Mouse (Mus musculus) CH12F3 (cell line): ENCODE measurements at regions not wholly inside any gene's neighbourhood (a gene's known extent, or its start where the extent isn't known, plus 50 kb on each side); places are given as distances from the start of the nearest gene placed in this dataset.

Experiments
- in situ Hi-C: fragments of 300-500 bp; cut with MboI; formaldehyde crosslinking; loops from 2 replicates; pipeline ENCODE4 v1.14.3; 2020; ENCODE audit warnings: low sequenced_read_pairs

GRCm38 (mm10) chr16:30652692-30653091, 53.2 kb downstream of the Fam43a start:
- in situ Hi-C loops: no loop called here

DNA sequence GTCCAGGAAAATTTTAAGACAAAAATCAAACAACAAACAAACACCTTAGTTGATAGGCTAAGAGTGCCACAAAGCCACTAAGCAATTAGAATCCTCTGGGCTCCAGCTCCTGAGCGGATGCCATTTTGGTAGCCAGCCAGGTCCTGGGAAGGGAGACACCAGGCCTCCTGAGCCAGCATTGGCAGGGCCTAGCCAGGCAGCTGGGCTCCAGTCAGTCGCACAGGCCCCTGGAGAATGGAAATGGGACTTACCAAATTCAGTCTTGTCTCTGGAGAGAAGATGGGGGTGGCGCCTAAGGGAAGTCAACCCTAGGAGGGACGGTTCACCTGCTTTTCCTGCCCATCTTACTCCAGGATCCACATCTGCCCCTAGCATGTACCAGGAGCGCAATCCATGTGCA, 54.3 kb downstream of the Fam43a start:
- in situ Hi-C loops: no loop called here

DNA sequence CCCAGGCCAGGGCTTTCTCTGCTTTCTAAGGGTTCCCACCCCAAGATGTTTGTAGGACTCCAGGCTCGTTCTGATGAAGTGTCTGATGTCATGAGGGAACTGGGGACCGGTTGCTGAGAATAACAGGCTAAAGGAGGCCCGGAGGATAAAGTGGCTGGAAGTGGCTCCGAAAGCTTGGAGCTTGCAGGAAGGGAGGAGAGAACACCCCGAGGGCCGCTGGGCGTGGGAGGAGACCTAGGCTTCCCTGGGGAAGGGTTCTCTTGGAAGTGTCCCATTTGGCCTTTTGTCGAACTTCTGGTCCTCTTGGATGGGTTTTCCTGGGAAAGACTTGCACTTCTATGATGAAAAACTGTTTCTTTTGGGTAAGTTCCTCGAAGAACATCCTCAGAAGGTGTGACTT, 54.7 kb downstream of the Fam43a start:
- in situ Hi-C loops: no loop called here

- in situ Hi-C loops: no loop called here
These were observed 56.3 kb downstream of the Fam43a start for GRCm38 (mm10) chr16:30655798-30656221.

- in situ Hi-C loops: no loop called here
These were observed 57.4 kb downstream of the Fam43a start for GRCm38 (mm10) chr16:30656881-30657280.

DNA sequence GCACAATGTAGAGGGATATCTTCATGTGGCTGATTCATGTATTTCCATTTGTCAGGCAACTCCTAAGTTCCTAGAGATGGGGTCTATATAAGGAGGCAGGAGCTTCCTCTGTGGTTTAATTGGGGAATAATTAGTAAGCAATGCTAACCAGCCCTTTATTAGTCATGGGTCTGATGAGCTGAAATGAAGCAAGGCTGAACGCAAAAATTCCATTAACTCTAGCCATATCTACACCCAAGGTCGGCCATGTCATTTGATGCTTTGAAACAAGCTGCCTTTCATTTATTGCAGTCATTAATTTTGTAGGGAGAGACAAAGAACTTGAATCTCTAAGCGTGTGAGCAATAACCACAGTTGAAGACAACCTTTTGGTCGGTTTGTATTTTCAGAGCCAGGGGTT, 59.4 kb downstream of the Fam43a start:
- in situ Hi-C loops: no loop called here

DNA sequence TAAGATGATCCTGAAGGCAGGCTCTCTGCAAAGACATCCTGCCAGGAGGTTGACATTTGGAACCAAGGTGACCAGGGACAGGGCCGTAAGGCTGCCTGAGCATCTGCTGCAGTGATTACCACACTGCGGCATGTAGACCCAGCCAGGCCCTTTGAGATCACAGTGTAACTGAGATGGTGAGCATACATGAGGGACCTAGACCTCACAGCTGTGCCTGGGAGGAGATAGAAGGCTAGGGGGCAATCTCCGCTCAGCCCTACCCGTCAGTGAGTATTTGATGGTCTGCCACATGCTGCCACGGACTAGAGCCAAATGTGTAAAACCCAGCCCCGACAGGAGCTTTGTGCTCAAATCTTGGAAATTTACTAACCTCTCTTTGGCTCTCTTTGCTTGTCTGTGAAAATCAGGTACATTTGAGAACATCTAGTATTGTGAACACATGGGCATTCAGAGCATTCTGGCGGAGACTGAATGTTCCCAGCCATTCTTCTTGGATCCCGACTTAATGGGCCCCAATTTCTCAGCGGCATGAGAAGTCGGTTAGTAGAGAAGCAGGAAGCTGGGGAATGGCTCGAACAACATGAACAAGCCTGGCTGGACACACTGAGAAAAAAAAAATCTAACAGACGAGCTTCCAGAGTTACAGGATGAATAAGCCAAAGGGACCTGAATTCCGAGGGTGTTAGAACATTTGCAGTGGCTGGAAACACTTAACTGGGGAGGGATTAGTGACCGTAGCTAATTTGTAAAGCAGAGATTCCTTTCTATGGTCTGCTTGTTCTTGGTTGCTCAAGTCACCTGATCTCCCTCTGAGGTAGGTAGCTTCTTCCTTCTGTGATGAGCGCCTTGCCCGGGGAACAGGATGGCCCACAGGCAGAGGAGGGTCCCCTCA, 61.8 kb downstream of the Fam43a start:
- in situ Hi-C loops: no loop called here

DNA sequence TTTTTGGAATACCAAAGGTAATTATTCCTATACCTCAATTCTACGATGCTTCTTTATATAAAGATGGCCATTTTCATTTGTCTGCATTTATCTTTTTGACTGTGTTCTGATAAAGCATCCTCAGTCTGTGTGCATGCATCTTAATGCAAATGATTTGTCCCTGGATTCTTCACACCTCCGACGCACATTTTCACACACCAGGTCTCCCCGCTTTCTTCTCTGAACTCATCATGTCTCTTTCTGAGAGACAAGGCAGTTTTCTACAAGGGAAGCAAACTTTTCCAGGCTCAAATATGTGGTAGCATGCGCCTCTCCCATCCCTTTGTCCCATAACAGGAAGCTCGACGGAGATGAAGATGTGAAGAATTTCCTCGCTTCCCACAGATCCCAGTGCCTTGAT, 63.5 kb downstream of the Fam43a start:
- in situ Hi-C loops: no loop called here

GRCm38 (mm10) chr16:30663971-30664370, 64.4 kb downstream of the Fam43a start:
- in situ Hi-C loops: no loop called here

DNA sequence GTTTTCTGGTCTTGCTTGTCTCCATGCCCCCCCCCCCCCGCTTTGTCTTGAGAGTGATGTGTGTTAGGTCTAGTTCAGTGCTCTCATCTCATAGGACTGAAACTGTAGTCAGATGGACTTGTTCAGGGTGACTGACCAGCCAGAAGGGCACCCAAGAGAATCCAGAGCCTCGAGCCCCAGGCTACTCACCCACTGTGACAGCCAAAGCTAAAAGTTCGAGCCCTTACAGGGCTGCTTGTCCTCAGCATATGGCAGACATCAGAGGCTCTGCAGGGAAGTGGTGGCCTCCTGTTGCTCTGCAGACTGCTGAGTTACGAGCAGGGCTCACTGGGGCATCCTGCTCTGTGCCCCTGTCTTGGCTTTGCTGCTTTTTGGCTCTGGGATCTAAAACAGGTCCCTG, 64.9 kb downstream of the Fam43a start:
- in situ Hi-C loops: no loop called here

- in situ Hi-C loops: no loop called here
These were observed 66.4 kb downstream of the Fam43a start for GRCm38 (mm10) chr16:30665881-30666280.

DNA sequence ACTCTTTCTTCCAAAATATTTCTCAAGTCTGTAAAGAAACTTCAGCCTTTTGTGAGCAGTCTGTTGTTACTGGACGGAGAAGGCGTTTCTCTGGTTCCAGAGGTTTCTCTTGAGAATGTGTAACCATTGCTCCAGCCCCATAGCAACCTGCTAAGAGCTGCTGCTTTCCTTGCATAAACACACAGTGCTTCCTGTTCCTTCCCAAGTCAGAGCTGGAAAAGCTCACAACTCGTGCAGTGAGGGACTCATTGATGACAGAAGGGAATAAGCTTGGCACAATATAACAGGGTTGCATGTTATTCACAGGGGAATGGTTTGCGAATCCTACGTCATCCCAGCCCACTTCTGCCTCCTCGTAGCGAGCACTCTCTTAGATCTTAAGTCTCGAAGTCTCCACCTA, 70.4 kb downstream of the Fam43a start:
- in situ Hi-C loops: loop anchor here (10.0 kb wide), 1 partner anchor 65 kb away; no protein-coding TSS in a partner anchor

GRCm38 (mm10) chr16:30671584-30671983, 72.1 kb downstream of the Fam43a start:
- in situ Hi-C loops: loop anchor here (10.0 kb wide), 1 partner anchor 67 kb away; no protein-coding TSS in a partner anchor

- in situ Hi-C loops: loop anchor here (10.0 kb wide), 1 partner anchor 68 kb away; no protein-coding TSS in a partner anchor
These were observed 73.4 kb downstream of the Fam43a start for GRCm38 (mm10) chr16:30672776-30673550.

DNA sequence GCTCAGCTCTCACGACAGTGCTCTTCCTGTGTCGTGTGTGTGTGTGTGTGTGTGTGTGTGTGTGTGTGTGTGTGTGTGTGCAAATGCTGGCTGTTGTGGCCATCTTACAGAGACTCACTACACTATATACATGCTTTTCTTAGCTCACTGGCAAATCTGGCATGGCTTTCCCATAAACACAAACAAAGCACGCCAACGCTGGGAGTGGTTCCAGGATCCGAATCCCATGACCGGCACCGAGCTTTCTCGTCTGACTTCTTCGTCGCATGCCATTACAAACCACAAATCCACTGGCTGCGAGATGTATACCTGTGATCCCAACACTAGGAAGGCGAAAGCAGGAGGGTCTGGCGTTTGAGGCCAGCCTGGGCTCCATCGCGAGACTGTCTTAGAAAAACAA, 74.1 kb downstream of the Fam43a start:
- in situ Hi-C loops: loop anchor here (10.0 kb wide), 1 partner anchor 69 kb away; no protein-coding TSS in a partner anchor

DNA sequence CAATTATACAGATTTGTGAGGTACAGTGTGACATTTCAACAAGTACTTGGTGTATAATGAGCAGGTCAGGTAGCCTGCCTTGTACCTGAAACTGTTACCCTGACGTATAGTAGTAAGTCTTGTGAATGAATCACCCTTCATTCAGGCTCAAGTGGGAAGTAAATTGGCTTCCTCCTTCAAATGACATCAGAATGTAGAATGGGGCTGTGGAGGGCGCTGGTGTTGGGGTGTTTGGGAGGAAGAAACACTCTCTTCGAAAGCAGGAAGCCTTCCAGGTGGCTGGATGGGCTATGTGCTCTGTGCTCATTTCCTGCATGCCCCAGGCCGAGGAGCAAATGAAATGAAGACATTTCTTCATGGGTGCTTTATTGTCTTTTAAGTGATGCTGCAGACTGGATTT, 76.3 kb downstream of the Fam43a start:
- in situ Hi-C loops: loop anchor here (10.0 kb wide), 1 partner anchor 71 kb away; no protein-coding TSS in a partner anchor

- in situ Hi-C loops: loop anchor here (10.0 kb wide), 1 partner anchor 72 kb away; no protein-coding TSS in a partner anchor
These were observed 77.5 kb downstream of the Fam43a start for GRCm38 (mm10) chr16:30677016-30677415.

GRCm38 (mm10) chr16:30677896-30678707, 78.6 kb downstream of the Fam43a start:
- in situ Hi-C loops: loop anchor here (10.0 kb wide), 1 partner anchor 73 kb away; no protein-coding TSS in a partner anchor

DNA sequence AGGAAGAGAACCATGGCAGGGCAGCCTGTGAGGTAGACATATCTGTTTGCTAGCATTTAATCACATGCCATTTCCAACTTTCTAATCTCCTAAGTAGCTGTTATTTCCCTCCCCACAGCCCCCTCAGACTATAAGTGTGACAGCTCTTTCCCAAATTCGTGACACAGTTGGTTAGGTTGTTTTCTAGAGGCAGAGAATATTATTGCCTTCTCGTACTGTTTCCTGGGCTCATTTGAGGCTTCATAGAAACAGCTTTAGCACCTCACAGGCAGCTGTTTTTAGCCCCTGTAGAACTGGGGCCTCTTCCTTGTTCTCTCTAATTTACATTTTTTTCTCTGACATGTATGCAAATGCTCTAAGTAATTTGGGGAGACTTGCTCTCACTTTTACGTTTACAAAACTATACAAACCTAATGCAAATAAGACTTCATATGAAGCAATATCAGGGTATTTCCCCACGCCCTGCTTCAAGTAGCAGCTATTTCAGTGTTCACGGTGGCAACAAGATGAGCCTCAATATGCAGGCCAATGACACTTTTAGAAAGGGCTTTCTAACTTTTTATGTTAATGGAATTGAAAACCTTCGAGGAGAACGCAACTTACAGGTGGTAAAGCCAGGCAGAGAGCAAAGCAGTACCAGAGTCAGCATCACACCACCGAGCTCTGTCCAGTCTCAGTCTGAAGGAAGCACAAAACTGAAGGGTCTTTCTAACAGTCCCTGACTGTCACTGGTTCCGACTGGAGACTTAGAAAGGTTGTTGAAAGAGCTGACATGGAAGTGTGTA, 79.4 kb downstream of the Fam43a start:
- in situ Hi-C loops: loop anchor here (10.0 kb wide), 1 partner anchor 74 kb away; no protein-coding TSS in a partner anchor

DNA sequence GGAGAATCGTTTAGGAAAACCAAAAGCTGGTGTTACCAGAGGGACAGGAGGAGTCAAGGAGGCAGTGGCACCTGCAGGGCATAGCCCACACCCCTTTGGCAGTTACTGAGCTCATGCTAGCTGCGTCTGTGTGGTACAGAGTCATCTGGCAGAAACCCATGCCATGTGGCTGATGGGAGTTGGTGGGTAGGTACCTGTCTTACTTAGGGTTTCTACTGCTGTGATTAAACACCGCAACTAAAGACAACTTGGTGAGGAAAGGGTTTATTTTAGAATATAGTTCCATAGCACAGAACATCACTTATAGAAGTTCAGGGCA, 79.9 kb downstream of the Fam43a start:
- in situ Hi-C loops: loop anchor here (10.0 kb wide), 1 partner anchor 75 kb away; no protein-coding TSS in a partner anchor
